Mouse (Mus musculus): Measurements from ENCODE around the gene Stpg1.

DNA sequence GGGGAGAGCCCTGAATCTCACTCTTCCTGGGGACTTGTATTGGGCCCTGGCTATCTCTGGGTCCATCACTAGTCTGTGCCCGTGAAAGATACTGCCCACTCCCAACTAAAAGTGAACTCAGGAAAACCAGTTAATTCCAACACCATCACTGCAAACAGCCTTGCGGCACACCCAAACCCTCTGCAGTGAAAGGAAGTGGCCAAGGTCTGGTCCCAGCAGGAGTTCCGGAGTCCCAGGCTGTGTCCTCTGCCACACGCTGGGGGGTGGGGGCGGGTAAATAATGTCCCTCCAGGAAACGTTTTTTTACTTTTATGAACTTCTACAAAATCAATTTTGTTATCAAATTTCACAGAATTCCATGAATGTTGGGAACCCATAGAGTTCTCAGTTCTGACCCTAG, 85.1 kb downstream of the Stpg1 start:
- TF ChIP-seq CTCF (conservative IDR thresholded peaks at IDR 0.05; ENCODE audit: low read length) = no peak
- no peak for TF ChIP-seq POU5F1 (IDR thresholded peaks at IDR 0.05; ENCODE audit: borderline replicate concordance, low read length)
- TF ChIP-seq NANOG (IDR thresholded peaks at IDR 0.05; ENCODE audit: borderline replicate concordance, low read length) = no peak
